Mouse (Mus musculus) hindbrain, embryonic 14.5 days (tissue): ENCODE results near the gene Med7. TPM values are rescaled to one million over a fixed set of nuclear protein-coding genes. Genes with fewer than 3 reads are reported as not detected.

Experiments
- ATAC-seq: fragments of 200-750 bp; cut with Nextera tagmentation; 2 replicates; pipeline ENCODE4 v1.8.0; 2017; ENCODE audit warnings: moderate number of reproducible peaks, mild to moderate bottlenecking, moderate TSS enrichment, moderate library complexity; ENCODE audit not compliant: low FRiP score
- DNase-seq: peaks from one replicate; pipeline ENCODE4 v3.0.0-alpha.2; 2015; ENCODE audit warnings: low spot score
- H3K27ac ChIP-seq: fragments of 300-500 bp; sonication (generic); 2 replicates; pipeline ENCODE4 v1.5.1; 2014; ENCODE audit warnings: mild to moderate bottlenecking, moderate library complexity
- H3K27me3 ChIP-seq: fragments of 300-500 bp; sonication (generic); 2 replicates; pipeline ENCODE4 v1.6.1; 2014; ENCODE audit warnings: mild to moderate bottlenecking, low read length, mixed read lengths; ENCODE audit not compliant: control insufficient read depth, insufficient read depth
- H3K36me3 ChIP-seq: fragments of 300-500 bp; sonication (generic); replicated peaks from 2 replicates; pipeline ENCODE4 v1.6.1; 2014; ENCODE audit not compliant: control insufficient read depth, insufficient read depth
- H3K4me1 ChIP-seq: fragments of 300-500 bp; sonication (generic); replicated peaks from 2 replicates; pipeline ENCODE4 v1.6.1; 2014; ENCODE audit warnings: antibody characterized with exemption, low read length, mixed read lengths; ENCODE audit not compliant: control insufficient read depth, insufficient read depth
- H3K4me2 ChIP-seq: fragments of 300-500 bp; sonication (generic); replicated peaks from 2 replicates; pipeline ENCODE4 v1.6.1; 2014; ENCODE audit warnings: mild to moderate bottlenecking, moderate library complexity
- H3K4me3 ChIP-seq: fragments of 300-500 bp; sonication (generic); replicated peaks from 2 replicates; pipeline ENCODE4 v1.5.1; 2014; ENCODE audit warnings: mild to moderate bottlenecking, low read length
- H3K9ac ChIP-seq: fragments of 300-500 bp; sonication (generic); 2 replicates; pipeline ENCODE4 v1.6.1; 2014
- H3K9me3 ChIP-seq: fragments of 300-500 bp; sonication (generic); 2 replicates; pipeline ENCODE4 v1.6.1; 2016; ENCODE audit warnings: low read length; ENCODE audit not compliant: control insufficient read depth
- WGBS: fragments of 180-500 bp; shearing (Covaris S2); extraction: QIAGEN DNeasy Blood & Tissue Kit; methylation state at CpG from one replicate; pipeline ENCODE4 v1.1.7; 2014; 5-methylcytosine and 5-hydroxymethylcytosine counted together
- polyA plus RNA-seq: library from polyadenylated mRNA; unstranded; fragments of >200 nt; fragmentation: Nextera tagmentation; extraction: Ambion mirVana; gene quantifications from 2 replicates; pipeline ENCODE4 v1.2.1, GENCODE M21; 2014

Med7 gene
- polyA plus RNA-seq, 1 experiment from 2014 or later: 67.2 TPM

GRCm38 (mm10) chr11:46461931-46462330 is 25.2 kb downstream of the Med7 start:
- Histone ChIP-seq H3K4me3 (no peak overlapping the region), H3K36me3 (no peaks in the 10 kb centered on the region), H3K4me1 (no peaks in the 10 kb centered on the region), H3K4me2 (no peak overlapping the region), H3K27me3 (no peaks in the 10 kb centered on the region), H3K9ac (no peak overlapping the region), H3K9me3 (no peaks in the 10 kb centered on the region), H3K27ac (no peak overlapping the region)
- DNase-seq: no peak
- WGBS: 73% methylated on average over 5 of the region's 5 CpGs
- no peak for ATAC-seq

- Histone ChIP-seq H3K4me2 (no peak overlapping the region), H3K27me3 (no peaks in the 10 kb centered on the region), H3K4me1 (no peaks in the 10 kb centered on the region), H3K27ac (no peak overlapping the region), H3K9me3 (no peaks in the 10 kb centered on the region), H3K4me3 (no peak overlapping the region), H3K9ac (no peak overlapping the region), H3K36me3 (no peaks in the 10 kb centered on the region)
- WGBS: 88% methylated on average over 2 of the region's 2 CpGs
- ATAC-seq (no peak), DNase-seq (no peak)
Observed at GRCm38 (mm10) chr11:46466878-46467277, 30.2 kb downstream of the Med7 start.

DNA sequence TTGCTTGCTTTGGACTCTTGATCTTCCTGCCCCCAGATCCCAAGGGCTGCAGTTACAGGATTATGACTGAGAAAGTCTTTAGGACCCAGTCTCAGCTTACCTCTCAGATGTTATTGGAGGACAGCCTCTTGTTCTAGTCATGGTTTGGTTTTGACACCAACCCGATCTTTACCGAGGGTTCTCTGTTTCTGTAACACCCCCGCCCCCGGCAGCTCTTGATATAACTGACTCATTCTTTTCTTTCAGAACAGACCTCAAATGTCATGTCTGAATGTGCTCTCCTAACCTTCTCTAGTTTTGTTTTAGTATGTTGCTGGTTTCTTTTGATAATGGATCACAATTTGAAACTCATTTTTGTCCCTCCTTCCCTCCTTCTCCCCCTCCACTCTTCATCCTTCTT is 37.5 kb downstream of the Med7 start:
- ATAC-seq (no peak), DNase-seq (no peak)
- Histone ChIP-seq H3K27me3 (no peaks in the 10 kb centered on the region), H3K36me3 (no peaks in the 10 kb centered on the region), H3K4me2 (no peak overlapping the region), H3K9ac (no peak overlapping the region), H3K27ac (no peak overlapping the region), H3K4me3 (no peak overlapping the region), H3K4me1 (no peaks in the 10 kb centered on the region), H3K9me3 (no peaks in the 10 kb centered on the region; the same call in 1 of the 2 replicates)
- 99% methylated on average over 4 of the region's 4 CpGs for WGBS

DNA sequence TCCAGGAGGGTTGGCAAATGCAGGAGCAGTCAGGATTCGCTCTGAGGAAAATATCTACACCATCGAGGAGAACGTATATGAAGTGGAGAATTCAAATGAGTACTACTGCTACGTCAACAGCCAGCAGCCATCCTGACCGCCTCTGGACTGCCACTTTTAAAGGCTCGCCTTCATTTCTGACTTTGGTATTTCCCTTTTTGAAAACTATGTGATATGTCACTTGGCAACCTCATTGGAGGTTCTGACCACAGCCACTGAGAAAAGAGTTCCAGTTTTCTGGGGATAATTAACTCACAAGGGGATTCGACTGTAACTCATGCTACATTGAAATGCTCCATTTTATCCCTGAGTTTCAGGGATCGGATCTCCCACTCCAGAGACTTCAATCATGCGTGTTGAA is 42.6 kb downstream of the Med7 start:
- ATAC-seq (no peak), DNase-seq (no peak)
- Histone ChIP-seq H3K4me1 (no peaks in the 10 kb centered on the region), H3K27me3 (no peaks in the 10 kb centered on the region), H3K9me3 (no peaks in the 10 kb centered on the region; the same call in 1 of the 2 replicates), H3K36me3 (no peaks in the 10 kb centered on the region), H3K4me3 (no peak overlapping the region), H3K9ac (no peak overlapping the region), H3K4me2 (no peak overlapping the region), H3K27ac (no peak overlapping the region)
- WGBS: 91% methylated on average over 9 of the region's 9 CpGs

DNA sequence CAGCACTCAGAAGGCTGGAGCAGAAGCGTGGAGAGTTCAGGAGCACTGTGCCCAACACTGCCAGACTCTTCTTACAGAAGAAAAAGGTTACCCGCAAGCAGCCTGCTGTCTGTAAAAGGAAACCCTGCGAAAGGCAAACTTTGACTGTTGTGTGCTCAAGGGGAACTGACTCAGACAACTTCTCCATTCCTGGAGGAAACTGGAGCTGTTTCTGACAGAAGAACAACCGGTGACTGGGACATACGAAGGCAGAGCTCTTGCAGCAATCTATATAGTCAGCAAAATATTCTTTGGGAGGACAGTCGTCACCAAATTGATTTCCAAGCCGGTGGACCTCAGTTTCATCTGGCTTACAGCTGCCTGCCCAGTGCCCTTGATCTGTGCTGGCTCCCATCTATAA is 43.8 kb downstream of the Med7 start:
- Histone ChIP-seq H3K9me3 (no peaks in the 10 kb centered on the region), H3K4me2 (no peak overlapping the region), H3K4me1 (no peaks in the 10 kb centered on the region), H3K27ac (no peak overlapping the region), H3K9ac (no peak overlapping the region), H3K27me3 (no peaks in the 10 kb centered on the region), H3K36me3 (no peaks in the 10 kb centered on the region), H3K4me3 (no peak overlapping the region)
- WGBS: 84% methylated on average over 7 of the region's 7 CpGs
- ATAC-seq: no peak
- no peak for DNase-seq

DNA sequence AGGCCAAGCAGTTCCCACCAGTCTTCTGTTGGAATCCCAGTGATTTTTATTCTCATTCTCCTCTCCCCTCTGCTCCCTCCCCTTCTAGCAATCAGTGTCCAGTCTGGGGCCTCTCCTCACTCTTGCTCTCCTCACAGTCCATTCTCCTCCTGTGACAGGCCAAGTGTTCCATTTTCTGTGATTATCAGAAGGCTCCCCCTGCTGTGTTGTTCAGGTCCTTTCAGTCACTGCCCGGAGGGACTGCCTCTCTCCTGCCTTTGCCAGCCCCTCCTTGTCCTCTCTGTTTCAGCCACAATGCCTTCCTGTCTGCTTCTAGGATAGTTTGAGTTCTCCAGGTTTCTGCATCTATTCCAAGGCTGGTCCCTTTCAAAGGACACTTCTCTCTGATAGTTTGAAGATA is 51.5 kb downstream of the Med7 start:
- Histone ChIP-seq H3K4me1 (no peaks in the 10 kb centered on the region), H3K4me3 (no peak overlapping the region), H3K36me3 (no peaks in the 10 kb centered on the region), H3K4me2 (no peak overlapping the region), H3K9ac (no peak overlapping the region), H3K27me3 (no peaks in the 10 kb centered on the region), H3K9me3 (no peaks in the 10 kb centered on the region), H3K27ac (no peak overlapping the region)
- ATAC-seq (no peak), DNase-seq (no peak)
- WGBS: 0% methylated on average over 1 of the region's 1 CpGs

DNA sequence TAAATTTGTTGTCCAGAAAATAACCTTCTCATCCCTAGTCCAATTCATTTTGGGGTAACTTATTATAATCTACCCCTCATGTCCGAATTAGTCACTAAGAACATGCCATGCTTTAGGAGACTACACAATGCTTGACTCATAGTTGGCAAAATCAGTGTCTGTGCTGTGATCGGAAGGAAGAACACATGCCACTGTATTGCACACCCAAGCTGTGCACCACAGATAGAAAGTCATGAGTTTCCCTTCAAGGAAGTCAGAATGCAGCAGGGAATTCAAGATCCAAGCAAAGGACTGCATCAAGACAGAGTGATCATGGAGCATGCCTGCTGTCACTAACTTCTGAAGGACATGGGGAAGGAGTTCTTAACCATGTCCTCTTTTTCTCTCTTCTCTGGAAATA is 51.9 kb downstream of the Med7 start:
- DNase-seq (no peak), ATAC-seq (no peak)
- H3K9ac ChIP-seq: no peak overlapping the region
- H3K9me3 ChIP-seq: no peaks in the 10 kb centered on the region
- no peak overlapping the region for H3K4me2 ChIP-seq
- no peak overlapping the region for H3K4me3 ChIP-seq
- no peak overlapping the region for H3K27ac ChIP-seq
- H3K36me3 ChIP-seq: no peaks in the 10 kb centered on the region
- H3K27me3 ChIP-seq: no peaks in the 10 kb centered on the region
- H3K4me1 ChIP-seq: no peaks in the 10 kb centered on the region
- 86% methylated on average over 2 of the region's 2 CpGs for WGBS

Other genes starting within 250 kb of the Med7 start
- 2.8 and 3.5 TPM in 2 replicates for gene Fndc9, start 201.4 kb upstream of the Med7 start, polyA plus RNA-seq
- 117 and 125 TPM in 2 replicates for gene Cyfip2, start 124.1 kb upstream of the Med7 start, polyA plus RNA-seq
- gene Itk, start 47.4 kb upstream of the Med7 start, polyA plus RNA-seq: 0.05 TPM in 1 of 2 replicates, not detected in the other
- not detected in 2 replicates for gene Fam71b, start 40.4 kb upstream of the Med7 start, polyA plus RNA-seq
- gene Havcr2, start 18.0 kb downstream of the Med7 start, polyA plus RNA-seq: 0.14 and 0.23 TPM in 2 replicates
- not detected in 2 replicates for gene Gm12169, start 87.3 kb downstream of the Med7 start, polyA plus RNA-seq
- not detected in 2 replicates for gene BC053393, start 134.6 kb downstream of the Med7 start, polyA plus RNA-seq
- gene Dppa1, start 192.3 kb downstream of the Med7 start, polyA plus RNA-seq: not detected in 2 replicates